Mouse (Mus musculus): ENCODE measurements around the gene Col4a3.

- TF ChIP-seq POLR2A (IDR thresholded peaks at IDR 0.05; ENCODE audit: insufficient read depth, low read length) (no peak), EP300 (IDR thresholded peaks at IDR 0.05; ENCODE audit: insufficient read depth, low read depth, low read length) (no peak)
These were observed 161.2 kb downstream of the Col4a3 start for GRCm38 (mm10) chr1:82747714-82748452.
